Mouse (Mus musculus): Measurements from ENCODE around the gene Pid1.

GRCm38 (mm10) chr1:84077023-84077422, 287.0 kb downstream of the Pid1 start:
- TF ChIP-seq CTCF (IDR thresholded peaks at IDR 0.05; ENCODE audit: low read depth) (no peak), EP300 (IDR thresholded peaks at IDR 0.05; ENCODE audit: low read depth) (no peak)
